Mouse (Mus musculus) brain, embryonic 14.5 days (tissue): ENCODE results near the gene Hpca. TPM values are rescaled to one million over a fixed set of nuclear protein-coding genes. Genes with fewer than 3 reads are reported as not detected.

ENCODE experiments used
- DNase-seq: peaks from one replicate; pipeline ENCODE4 v3.0.0-alpha.2; 2011; ENCODE audit warnings: low read depth
- CTCF ChIP-seq: fragments of 200-500 bp; IDR thresholded peaks from 2 replicates; pipeline ENCODE4 v1.5.1; 2012; ENCODE audit warnings: inconsistent platforms, mild to moderate bottlenecking, moderate library complexity, borderline replicate concordance; ENCODE audit not compliant: insufficient read depth, insufficient read length; ENCODE audit errors: extremely low read depth
- POLR2A ChIP-seq: fragments of 200-500 bp; IDR thresholded peaks from 2 replicates; pipeline ENCODE4 v1.6.1; 2012; ENCODE audit warnings: mild to moderate bottlenecking, inconsistent platforms, borderline replicate concordance; ENCODE audit not compliant: poor library complexity, insufficient read depth, insufficient read length, severe bottlenecking; ENCODE audit errors: extremely low read depth
- polyA plus RNA-seq: library from polyadenylated mRNA; depleted of rRNA; stranded (reverse); fragments of >200 nt; gene quantifications from 2 replicates; pipeline ENCODE4 v1.2.3, GENCODE M21; 2012

The Hpca gene
- polyA plus RNA-seq, 1 experiment = 57.2 TPM

GRCm38 (mm10) chr4:129112231-129112630, 9.6 kb downstream of the Hpca start:
- TF ChIP-seq POLR2A (no peak), CTCF (no peak)

GRCm38 (mm10) chr4:129111350-129111749, 10.5 kb downstream of the Hpca start:
- DNase-seq = no peak
- TF ChIP-seq POLR2A (no peak), CTCF (peak; percentile 40; the same call in 1 of the 2 replicates)

More at GRCm38 (mm10) chr4:129112231-129112630, 9.6 kb downstream of the Hpca start:
- DNase-seq = peak; percentile 60

- no peak for DNase-seq
- TF ChIP-seq POLR2A (no peak), CTCF (no peak)
Measured at GRCm38 (mm10) chr4:129110804-129111203, 11.0 kb downstream of the Hpca start.

GRCm38 (mm10) chr4:129108624-129109023, 13.2 kb downstream of the Hpca start:
- DNase-seq = no peak
- TF ChIP-seq POLR2A = no peak
- TF ChIP-seq CTCF = no peak

- no peak for TF ChIP-seq CTCF
- no peak for TF ChIP-seq POLR2A
- DNase-seq = no peak
Measured at GRCm38 (mm10) chr4:129107348-129107899, 14.4 kb downstream of the Hpca start.

GRCm38 (mm10) chr4:129106073-129106472, 15.8 kb downstream of the Hpca start:
- TF ChIP-seq CTCF (no peak), POLR2A (no peak)
- no peak for DNase-seq

GRCm38 (mm10) chr4:129105356-129105755, 16.5 kb downstream of the Hpca start, which contains the start of gene Tmem54:
Gene Tmem54, plus strand, starts transcription at chr4:129105548.
- no peak for TF ChIP-seq POLR2A
- TF ChIP-seq CTCF = no peak
- DNase-seq = no peak

GRCm38 (mm10) chr4:129102133-129102829, 19.6 kb downstream of the Hpca start:
- no peak for TF ChIP-seq POLR2A
- TF ChIP-seq CTCF = no peak
- DNase-seq = no peak

- TF ChIP-seq CTCF (no peak), POLR2A (no peak)
- no peak for DNase-seq
Measured at GRCm38 (mm10) chr4:129097006-129097405, 24.8 kb downstream of the Hpca start.

GRCm38 (mm10) chr4:129095276-129095675, 26.6 kb downstream of the Hpca start:
- TF ChIP-seq CTCF = no peak
- no peak for TF ChIP-seq POLR2A
- DNase-seq = no peak

- TF ChIP-seq CTCF = no peak
- TF ChIP-seq POLR2A = no peak
- DNase-seq = no peak
Measured at GRCm38 (mm10) chr4:129087850-129088249, 34.0 kb downstream of the Hpca start.

- TF ChIP-seq POLR2A (no peak), CTCF (peak; percentile 81; the same call in 1 of the 2 replicates)
- peak; percentile 80 for DNase-seq
Measured at GRCm38 (mm10) chr4:129086078-129086477, 35.8 kb downstream of the Hpca start.
